Mouse (Mus musculus) urinary bladder, postnatal 4 days (tissue): ENCODE data around the gene Ifit2.

Experiments used
- DNase-seq, 2 experiments: peaks; one replicate each; pipeline ENCODE4 v3.0.0; 2021 to 2022; ENCODE audit warnings: low spot score in 2 of 2

Gene Ifit2

GRCm38 (mm10) chr19:34550534-34551223 lies at the start of gene Ifit2:
Ifit2 (plus strand) TSS chr19:34550694.
- DNase-seq = peak; percentile 63 to 67

GRCm38 (mm10) chr19:34500763-34501162 lies 49.7 kb upstream of the Ifit2 start:
- DNase-seq = peak; percentile 62 to 77

GRCm38 (mm10) chr19:34505161-34505721 lies 45.3 kb upstream of the Ifit2 start:
- DNase-seq = no peak

GRCm38 (mm10) chr19:34510717-34511116 lies 39.8 kb upstream of the Ifit2 start:
- no peak for DNase-seq

GRCm38 (mm10) chr19:34511528-34511927 lies 39.0 kb upstream of the Ifit2 start:
- DNase-seq = no peak

GRCm38 (mm10) chr19:34515681-34516080 lies 34.8 kb upstream of the Ifit2 start:
- DNase-seq = no peak

- no peak for DNase-seq
These were observed 34.1 kb upstream of the Ifit2 start for GRCm38 (mm10) chr19:34516346-34516745.

GRCm38 (mm10) chr19:34517197-34517596 lies 33.3 kb upstream of the Ifit2 start:
- no peak for DNase-seq

GRCm38 (mm10) chr19:34517812-34518594 lies 32.5 kb upstream of the Ifit2 start:
- DNase-seq = no peak

- no peak for DNase-seq
These were observed 31.7 kb upstream of the Ifit2 start for GRCm38 (mm10) chr19:34518786-34519185.

GRCm38 (mm10) chr19:34519646-34520045 lies 30.8 kb upstream of the Ifit2 start:
- DNase-seq = no peak

- no peak for DNase-seq
These were observed 30.4 kb upstream of the Ifit2 start for GRCm38 (mm10) chr19:34520051-34520450.

GRCm38 (mm10) chr19:34521361-34521760 lies 29.1 kb upstream of the Ifit2 start:
- no peak for DNase-seq

- no peak for DNase-seq
These were observed 28.5 kb upstream of the Ifit2 start for GRCm38 (mm10) chr19:34521978-34522377.

GRCm38 (mm10) chr19:34523106-34523725 lies 27.3 kb upstream of the Ifit2 start:
- no peak for DNase-seq

- DNase-seq = no peak
These were observed 25.8 kb upstream of the Ifit2 start for GRCm38 (mm10) chr19:34524646-34525045.

GRCm38 (mm10) chr19:34526321-34526923 lies 24.1 kb upstream of the Ifit2 start:
- DNase-seq = no peak

GRCm38 (mm10) chr19:34526941-34527682 lies 23.4 kb upstream of the Ifit2 start, which contains the start of gene Lipa:
Lipa (minus strand) TSS chr19:34527474.
- peak; percentile 92 to 94 for DNase-seq

GRCm38 (mm10) chr19:34532061-34532751 lies 18.3 kb upstream of the Ifit2 start:
- DNase-seq = no peak

GRCm38 (mm10) chr19:34539422-34539821 lies 11.1 kb upstream of the Ifit2 start:
- no peak for DNase-seq
